Mouse (Mus musculus): ENCODE results near the gene Lag3. TPM values are rescaled to one million over a fixed set of nuclear protein-coding genes. Genes with fewer than 3 reads are reported as not detected.

The Lag3 gene
- polyA plus RNA-seq, 1 experiment: 7.6 TPM

DNA sequence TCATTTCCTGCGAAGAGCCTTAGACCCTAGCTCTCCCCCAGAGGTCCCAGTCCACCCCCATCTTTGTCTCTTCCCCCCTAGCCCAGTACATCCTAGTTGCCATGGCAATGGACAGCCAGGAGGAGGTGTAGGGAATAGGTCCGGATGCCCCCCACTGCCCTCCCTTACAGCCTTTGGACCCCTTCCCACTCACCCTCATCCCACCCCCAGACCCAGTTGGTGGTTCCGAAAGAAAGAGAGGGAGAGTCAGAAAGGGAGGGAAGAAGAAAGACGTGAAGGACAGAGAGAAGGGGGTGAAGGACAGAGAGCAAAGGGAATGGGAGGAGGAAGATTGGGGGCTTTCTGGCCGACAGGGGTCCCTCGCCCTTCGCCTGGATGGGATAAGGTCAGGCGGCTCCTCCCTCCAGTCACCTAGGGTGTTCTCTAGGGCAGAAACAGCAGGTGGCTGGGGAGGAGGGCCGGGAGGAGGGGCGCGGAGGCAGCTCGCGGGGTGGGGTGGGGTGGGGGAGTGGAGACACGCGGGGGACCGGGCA, 48.3 kb downstream of the Lag3 start:
- H3K27ac ChIP-seq (ENCODE audit: control insufficient read depth, insufficient read depth, low read depth, low read length, poor library complexity): no peak overlapping the region
- 2% methylated on average over 16 of the region's 16 CpGs for WGBS

DNA sequence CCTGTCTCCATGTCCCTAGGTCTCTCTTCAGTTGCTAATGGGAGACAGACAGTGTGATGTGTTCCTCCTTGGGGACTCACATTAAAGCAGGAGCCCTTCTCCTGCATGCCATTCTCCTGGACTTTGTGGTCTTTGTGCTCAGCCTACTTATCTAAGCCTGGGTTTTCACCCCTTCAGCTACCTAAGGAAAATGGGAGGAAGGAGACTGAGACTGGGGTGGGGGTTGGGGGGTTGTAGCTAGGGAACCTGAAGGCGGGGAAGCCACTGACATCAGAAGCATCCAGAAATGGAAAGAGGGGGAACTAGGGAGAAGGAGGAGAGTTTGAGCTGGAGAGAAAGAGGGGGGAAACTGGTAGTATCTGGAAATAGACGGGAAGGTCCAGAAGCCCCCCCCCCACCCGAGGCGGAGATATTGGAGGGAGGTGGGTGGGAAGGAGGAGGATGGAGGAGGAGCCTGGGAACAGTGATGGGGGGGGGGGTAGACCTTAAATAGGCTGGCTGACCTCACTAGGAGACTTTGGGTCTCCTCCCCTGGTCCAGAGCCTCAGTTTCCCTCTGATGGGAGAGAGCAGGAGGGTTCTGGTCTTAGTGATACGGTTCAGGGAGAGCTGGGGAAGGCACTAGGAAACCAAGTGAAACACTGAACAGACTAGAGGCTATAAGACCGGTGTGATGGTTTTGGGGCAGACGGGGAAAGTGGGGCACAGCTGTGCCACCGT, 48.9 kb downstream of the Lag3 start:
- H3K4me3 ChIP-seq (replicated peaks; ENCODE audit: control insufficient read depth, low read depth, low read length): no peak overlapping the region
- WGBS: 20% methylated on average over 8 of the region's 8 CpGs
- H3K4me1 ChIP-seq (ENCODE audit: control insufficient read depth, insufficient read depth, low read length): no peaks in the 10 kb centered on the region; the same call in 1 of the 2 replicates
- TF ChIP-seq CTCF (IDR thresholded peaks at IDR 0.05; ENCODE audit: control insufficient read depth, insufficient read depth, low read length): no peak
- no peak overlapping the region for H3K27ac ChIP-seq (ENCODE audit: control insufficient read depth, insufficient read depth, low read depth, low read length, poor library complexity)

More for the DNA sequence above, 48.3 kb downstream of the Lag3 start:
- no peak for TF ChIP-seq CTCF (IDR thresholded peaks at IDR 0.05; ENCODE audit: control insufficient read depth, insufficient read depth, low read length)
- no peak for TF ChIP-seq POLR2A (IDR thresholded peaks at IDR 0.05; ENCODE audit: borderline replicate concordance, control insufficient read depth, low read depth, low read length)
- no peaks in the 10 kb centered on the region; the same call in 1 of the 2 replicates for H3K4me1 ChIP-seq (ENCODE audit: control insufficient read depth, insufficient read depth, low read length)
- no peak overlapping the region for H3K4me3 ChIP-seq (replicated peaks; ENCODE audit: control insufficient read depth, low read depth, low read length)

DNA sequence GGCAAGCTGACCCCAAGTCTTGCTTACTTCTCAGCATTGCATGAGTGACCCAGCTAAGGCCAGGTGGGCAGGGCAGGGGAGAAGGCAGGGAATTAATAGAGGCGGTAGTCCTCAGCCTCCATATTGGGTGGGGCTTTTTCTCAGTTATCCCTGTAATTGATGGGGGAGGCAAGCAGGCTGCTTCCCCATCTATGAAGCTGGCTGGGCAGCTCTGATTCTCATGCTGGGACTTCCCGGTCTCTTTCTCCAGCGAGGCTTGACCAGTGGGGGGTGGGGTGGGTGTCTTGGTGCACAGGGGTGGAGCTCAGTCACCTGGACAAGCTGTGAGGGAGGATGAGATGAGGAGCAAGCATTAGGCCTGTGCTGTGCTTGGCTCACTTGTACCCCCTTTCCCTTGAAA, 49.7 kb downstream of the Lag3 start:
- WGBS: 61% methylated on average over 3 of the region's 3 CpGs
- no peak for TF ChIP-seq POLR2A (IDR thresholded peaks at IDR 0.05; ENCODE audit: borderline replicate concordance, control insufficient read depth, low read depth, low read length)
- TF ChIP-seq CTCF (IDR thresholded peaks at IDR 0.05; ENCODE audit: control insufficient read depth, insufficient read depth, low read length): no peak
- no peak overlapping the region for H3K27ac ChIP-seq (ENCODE audit: control insufficient read depth, insufficient read depth, low read depth, low read length, poor library complexity)
- H3K4me3 ChIP-seq (replicated peaks; ENCODE audit: control insufficient read depth, low read depth, low read length): no peak overlapping the region
- H3K4me1 ChIP-seq (ENCODE audit: control insufficient read depth, insufficient read depth, low read length): no peaks in the 10 kb centered on the region; the same call in 1 of the 2 replicates

DNA sequence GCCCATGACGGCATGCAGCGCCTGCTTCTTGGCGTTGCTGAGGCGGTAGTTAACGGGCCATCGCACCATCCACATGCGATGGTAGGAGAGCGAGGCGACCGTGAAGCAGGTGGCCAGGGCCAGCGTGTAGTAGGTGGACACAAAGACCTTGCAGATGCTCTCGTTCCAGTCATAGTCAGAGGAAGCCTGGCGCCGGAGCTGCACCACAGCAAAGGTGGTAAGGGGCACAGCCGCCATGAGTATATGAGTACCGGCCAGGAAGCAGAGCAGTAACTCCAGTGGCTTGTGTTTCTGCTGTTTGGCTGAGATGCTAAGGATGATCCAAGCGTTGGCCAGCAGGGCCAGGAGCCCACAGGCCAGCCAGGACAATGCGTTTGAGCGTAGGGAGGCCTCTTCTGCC, 50.2 kb downstream of the Lag3 start:
- H3K4me3 ChIP-seq (replicated peaks; ENCODE audit: control insufficient read depth, low read depth, low read length): no peak overlapping the region
- no peaks in the 10 kb centered on the region; the same call in 1 of the 2 replicates for H3K4me1 ChIP-seq (ENCODE audit: control insufficient read depth, insufficient read depth, low read length)
- 89% methylated on average over 19 of the region's 19 CpGs for WGBS
- TF ChIP-seq POLR2A (IDR thresholded peaks at IDR 0.05; ENCODE audit: borderline replicate concordance, control insufficient read depth, low read depth, low read length) (no peak), CTCF (IDR thresholded peaks at IDR 0.05; ENCODE audit: control insufficient read depth, insufficient read depth, low read length) (no peak)
- no peak overlapping the region for H3K27ac ChIP-seq (ENCODE audit: control insufficient read depth, insufficient read depth, low read depth, low read length, poor library complexity)

DNA sequence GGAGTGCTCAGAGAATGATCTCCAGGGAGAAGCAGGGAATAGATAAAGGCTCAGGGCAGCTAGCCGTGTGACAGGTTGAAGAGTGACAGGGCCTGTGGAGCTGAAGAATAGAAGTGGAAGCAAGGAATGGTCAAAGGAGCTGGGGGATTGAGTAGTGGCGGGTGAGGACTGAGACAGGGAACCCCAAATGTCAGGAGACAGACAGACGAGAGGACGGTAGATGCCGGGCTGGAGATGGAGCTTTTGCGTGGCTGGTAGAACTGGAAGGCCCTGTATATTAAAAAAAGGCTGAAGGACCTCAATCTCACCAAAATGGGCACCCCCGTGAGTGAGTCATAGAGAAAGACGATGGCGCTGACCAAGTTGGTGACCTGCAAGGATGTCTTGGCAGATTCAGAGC, 51.0 kb downstream of the Lag3 start:
- TF ChIP-seq POLR2A (IDR thresholded peaks at IDR 0.05; ENCODE audit: borderline replicate concordance, control insufficient read depth, low read depth, low read length) (no peak), CTCF (IDR thresholded peaks at IDR 0.05; ENCODE audit: control insufficient read depth, insufficient read depth, low read length) (no peak)
- Histone ChIP-seq H3K4me1 (ENCODE audit: control insufficient read depth, insufficient read depth, low read length) (no peaks in the 10 kb centered on the region; the same call in 1 of the 2 replicates), H3K4me3 (replicated peaks; ENCODE audit: control insufficient read depth, low read depth, low read length) (no peak overlapping the region), H3K27ac (ENCODE audit: control insufficient read depth, insufficient read depth, low read depth, low read length, poor library complexity) (no peak overlapping the region)
- WGBS: 88% methylated on average over 9 of the region's 9 CpGs

DNA sequence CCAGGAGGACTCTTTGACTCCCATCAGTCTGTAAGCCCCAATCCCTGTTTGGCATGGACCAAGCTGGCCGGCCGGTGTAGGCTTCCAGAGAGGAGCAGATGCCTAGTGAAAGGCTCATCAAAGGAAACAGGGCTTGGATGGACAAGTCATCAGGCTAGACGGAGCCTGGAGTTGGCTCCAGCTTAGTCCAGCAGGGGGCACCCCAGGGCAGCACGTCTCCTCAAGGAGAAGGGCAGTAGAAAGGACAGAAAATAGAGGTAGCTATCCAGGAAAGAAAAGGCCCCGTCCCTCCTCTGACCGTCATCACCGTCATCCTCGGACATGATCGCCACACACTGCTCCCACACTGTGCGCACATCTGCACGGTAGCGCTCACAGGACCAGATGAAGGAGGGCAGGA, 51.8 kb downstream of the Lag3 start:
- WGBS: 7% methylated on average over 12 of the region's 12 CpGs
- no peaks in the 10 kb centered on the region for H3K4me1 ChIP-seq (ENCODE audit: control insufficient read depth, insufficient read depth, low read length)

DNA sequence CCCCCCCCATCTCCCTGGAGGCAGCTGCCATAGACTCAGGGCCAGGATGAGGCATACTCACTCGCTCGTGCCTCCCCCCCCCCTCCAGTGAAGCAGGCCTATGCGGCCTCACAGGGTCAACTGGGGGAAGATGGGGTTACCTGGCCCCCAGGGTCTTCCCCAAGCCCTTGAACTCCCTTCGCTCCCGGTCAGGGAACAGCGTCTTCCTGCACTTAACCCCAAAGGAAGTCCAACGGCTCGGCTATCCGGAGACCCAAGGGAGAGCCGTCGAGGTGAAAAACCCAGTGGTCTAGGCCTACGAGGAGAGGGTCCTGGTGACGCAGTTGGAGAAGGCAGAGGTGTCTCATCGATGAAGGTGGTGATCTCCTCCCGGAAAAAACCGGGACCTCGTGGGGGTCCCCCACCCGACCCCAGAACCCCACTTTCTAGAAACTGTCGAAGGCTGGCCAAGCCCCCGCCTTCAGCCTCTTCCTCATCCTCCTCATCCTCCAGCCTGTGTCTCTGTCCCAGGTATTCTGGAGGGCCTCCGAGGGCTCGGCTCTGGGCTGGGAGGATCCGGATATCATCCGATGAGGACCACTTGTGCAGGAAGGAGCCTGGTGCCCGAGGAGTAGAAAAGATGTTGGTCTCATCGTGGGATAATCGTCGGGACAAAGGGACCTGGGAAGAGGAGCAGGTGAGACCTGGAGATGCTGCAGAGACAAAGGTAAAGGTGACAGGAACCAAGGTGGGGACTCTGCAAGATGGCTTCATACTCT, 52.8 kb downstream of the Lag3 start:
- no peak overlapping the region for H3K27ac ChIP-seq (ENCODE audit: control insufficient read depth, insufficient read depth, low read depth, low read length, poor library complexity)
- no peak overlapping the region for H3K4me3 ChIP-seq (replicated peaks; ENCODE audit: control insufficient read depth, low read depth, low read length)
- TF ChIP-seq POLR2A (IDR thresholded peaks at IDR 0.05; ENCODE audit: borderline replicate concordance, control insufficient read depth, low read depth, low read length) (no peak), CTCF (IDR thresholded peaks at IDR 0.05; ENCODE audit: control insufficient read depth, insufficient read depth, low read length) (no peak)
- WGBS: 75% methylated on average over 28 of the region's 28 CpGs
- no peaks in the 10 kb centered on the region for H3K4me1 ChIP-seq (ENCODE audit: control insufficient read depth, insufficient read depth, low read length)

More for the DNA sequence above, 51.8 kb downstream of the Lag3 start:
- Histone ChIP-seq H3K4me3 (replicated peaks; ENCODE audit: control insufficient read depth, low read depth, low read length) (no peak overlapping the region), H3K27ac (ENCODE audit: control insufficient read depth, insufficient read depth, low read depth, low read length, poor library complexity) (no peak overlapping the region)
- peak; percentile 92 for TF ChIP-seq CTCF (IDR thresholded peaks at IDR 0.05; ENCODE audit: control insufficient read depth, insufficient read depth, low read length)
- no peak for TF ChIP-seq POLR2A (IDR thresholded peaks at IDR 0.05; ENCODE audit: borderline replicate concordance, control insufficient read depth, low read depth, low read length)

DNA sequence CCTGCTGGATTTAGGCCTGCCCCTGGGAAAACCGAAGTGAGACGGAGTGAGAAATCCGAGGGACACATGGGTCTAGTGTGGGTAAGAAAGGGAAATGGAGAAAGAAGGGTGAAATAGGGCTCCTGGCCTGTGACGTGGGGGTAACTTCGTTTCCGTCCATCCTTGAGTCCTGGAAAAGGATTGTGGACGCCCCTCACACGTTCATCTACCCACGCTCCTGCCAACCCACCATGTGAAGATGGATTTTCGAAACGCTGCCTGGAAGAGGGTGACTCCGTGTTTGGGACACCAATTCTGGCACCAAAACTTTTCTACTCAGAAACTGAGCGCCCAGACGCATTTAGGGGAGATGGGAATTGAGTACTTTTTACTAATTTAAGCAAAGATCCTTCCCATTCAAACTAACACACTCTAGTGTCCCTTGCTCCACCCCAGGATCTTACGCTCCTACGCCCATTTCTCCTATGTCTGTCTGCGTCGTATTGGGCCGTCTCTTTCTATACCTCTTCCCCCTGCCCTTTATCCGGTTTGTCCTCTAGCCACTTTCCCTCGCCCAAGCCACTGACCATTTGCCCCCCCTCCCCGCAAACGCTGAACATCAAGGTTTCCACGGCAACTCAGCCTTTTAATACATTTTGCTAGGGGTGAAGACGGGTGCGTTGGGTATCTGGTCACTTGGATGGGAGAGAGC, 53.5 kb downstream of the Lag3 start:
- Histone ChIP-seq H3K27ac (ENCODE audit: control insufficient read depth, insufficient read depth, low read depth, low read length, poor library complexity) (no peak overlapping the region), H3K4me3 (replicated peaks; ENCODE audit: control insufficient read depth, low read depth, low read length) (no peak overlapping the region), H3K4me1 (ENCODE audit: control insufficient read depth, insufficient read depth, low read length) (no peaks in the 10 kb centered on the region)
- TF ChIP-seq CTCF (IDR thresholded peaks at IDR 0.05; ENCODE audit: control insufficient read depth, insufficient read depth, low read length): no peak
- TF ChIP-seq POLR2A (IDR thresholded peaks at IDR 0.05; ENCODE audit: borderline replicate concordance, control insufficient read depth, low read depth, low read length): no peak
- WGBS: 39% methylated on average over 26 of the region's 26 CpGs

All from bone marrow, adult 2 months (tissue).